Mouse (Mus musculus) adrenal gland, postnatal 36 days (tissue): ENCODE data around the gene Sik2. TPM values are rescaled to one million over a fixed set of nuclear protein-coding genes. Genes with fewer than 3 reads are reported as not detected.

Source experiments
- DNase-seq, 2 experiments: peaks; one replicate each; pipeline ENCODE4 v3.0.0; 2021; ENCODE audit warnings: mixed read lengths in 1 of 2
- total RNA-seq, 2 experiments: library from RNA; stranded (reverse); gene quantifications; 2 replicates each; pipeline ENCODE4 v1.2.3; 2021

The Sik2 gene
- total RNA-seq, 2 experiments from 2014 or later, result 96.2 to 114 TPM

DNA sequence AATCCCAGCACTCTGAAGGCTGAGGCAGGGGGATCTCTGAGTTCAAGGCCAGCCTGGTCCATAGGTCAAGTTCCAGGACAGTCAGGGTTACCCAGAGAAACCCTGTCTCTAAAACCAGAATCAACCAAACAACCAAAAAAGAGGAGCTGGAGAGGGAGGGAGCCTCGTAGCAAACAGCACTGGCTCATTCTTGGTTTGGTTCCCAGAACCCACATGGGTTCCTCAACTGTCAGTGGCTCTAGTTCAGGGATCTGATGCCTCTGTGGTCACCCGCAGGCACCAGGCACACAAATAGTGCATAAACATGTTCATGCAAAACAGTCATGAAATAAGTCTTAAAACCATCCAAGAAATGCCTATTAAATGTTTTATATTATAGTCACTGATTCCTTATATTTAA lies 140.7 kb downstream of the Sik2 start:
- DNase-seq, result no peak

DNA sequence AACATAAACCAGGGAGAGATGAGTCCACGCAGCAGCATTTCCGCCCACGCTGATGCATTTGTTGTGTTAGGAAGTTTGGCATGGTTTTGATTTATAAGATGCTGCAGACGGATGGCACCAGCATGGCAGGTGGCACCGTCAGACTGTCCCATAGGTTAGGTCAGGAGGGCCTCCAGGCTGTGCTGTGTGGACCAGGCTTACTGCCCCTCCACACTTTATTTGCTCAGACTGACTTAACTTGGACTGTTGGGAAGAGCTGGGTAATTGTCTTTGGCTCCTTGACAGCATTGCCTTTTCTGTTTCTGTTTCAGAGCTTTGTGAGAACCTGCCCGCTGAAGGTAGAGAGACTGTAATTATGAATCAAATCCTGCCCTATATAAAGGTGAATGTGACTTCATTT lies 141.9 kb downstream of the Sik2 start:
- no peak for DNase-seq

DNA sequence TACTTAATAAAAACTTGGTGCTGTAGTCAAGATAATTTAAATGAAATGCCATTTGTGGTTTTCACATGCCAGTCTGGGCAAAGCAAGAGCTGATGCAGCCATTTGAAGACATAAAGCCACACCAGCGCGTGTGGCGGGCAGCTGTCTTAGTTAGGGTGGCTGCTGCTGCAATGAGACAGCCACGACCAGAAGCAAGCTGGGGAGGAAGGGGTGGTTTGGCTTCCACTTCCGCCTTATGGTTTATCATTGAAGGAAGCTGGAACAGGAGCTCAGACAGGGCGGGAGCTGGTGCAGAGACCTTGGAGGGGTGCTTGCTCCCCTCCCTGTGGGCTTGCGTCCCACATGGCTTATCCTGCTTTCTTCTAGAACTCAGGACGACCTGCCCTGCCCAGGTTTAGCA lies 143.1 kb downstream of the Sik2 start:
- no peak for DNase-seq

DNA sequence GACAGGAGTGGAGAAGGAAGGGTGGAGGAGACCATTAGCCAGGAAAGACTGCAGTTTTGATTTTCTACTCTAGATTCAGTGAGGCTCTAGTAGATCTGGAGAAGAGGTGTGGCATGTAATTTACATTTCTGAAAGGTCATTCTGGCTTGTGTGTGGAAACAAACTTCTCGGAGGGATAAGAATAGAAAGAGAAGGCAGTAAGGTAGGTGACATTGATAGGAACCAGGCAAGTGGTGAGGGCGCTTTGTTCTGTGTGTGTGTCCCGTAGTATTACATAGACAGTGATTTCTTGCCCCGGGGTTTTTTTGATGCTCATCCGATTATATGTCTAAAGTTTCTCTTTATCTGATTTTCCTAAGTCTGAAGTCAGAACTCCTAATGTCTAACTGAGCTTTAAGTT lies 144.0 kb downstream of the Sik2 start:
- no peak for DNase-seq

DNA sequence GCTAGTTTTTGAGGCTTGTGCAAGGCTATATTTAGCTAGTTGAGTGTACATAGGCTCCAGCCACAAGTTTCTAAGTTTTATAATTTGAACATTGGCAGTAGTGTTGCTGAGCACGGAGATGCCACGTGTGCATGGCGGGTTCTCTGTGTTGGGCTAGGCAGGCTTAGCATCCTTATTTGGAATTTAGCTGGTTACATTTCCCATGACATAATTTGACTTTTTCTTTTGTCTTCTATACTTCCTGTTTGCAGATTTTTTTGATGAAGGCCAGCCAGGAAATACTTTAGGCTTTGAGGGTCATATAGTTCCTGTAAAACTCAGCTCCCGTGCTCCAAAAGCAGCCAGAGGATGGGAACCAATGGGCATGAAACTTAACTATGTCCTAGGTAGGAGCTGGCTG lies 145.0 kb downstream of the Sik2 start:
- no peak for DNase-seq

DNA sequence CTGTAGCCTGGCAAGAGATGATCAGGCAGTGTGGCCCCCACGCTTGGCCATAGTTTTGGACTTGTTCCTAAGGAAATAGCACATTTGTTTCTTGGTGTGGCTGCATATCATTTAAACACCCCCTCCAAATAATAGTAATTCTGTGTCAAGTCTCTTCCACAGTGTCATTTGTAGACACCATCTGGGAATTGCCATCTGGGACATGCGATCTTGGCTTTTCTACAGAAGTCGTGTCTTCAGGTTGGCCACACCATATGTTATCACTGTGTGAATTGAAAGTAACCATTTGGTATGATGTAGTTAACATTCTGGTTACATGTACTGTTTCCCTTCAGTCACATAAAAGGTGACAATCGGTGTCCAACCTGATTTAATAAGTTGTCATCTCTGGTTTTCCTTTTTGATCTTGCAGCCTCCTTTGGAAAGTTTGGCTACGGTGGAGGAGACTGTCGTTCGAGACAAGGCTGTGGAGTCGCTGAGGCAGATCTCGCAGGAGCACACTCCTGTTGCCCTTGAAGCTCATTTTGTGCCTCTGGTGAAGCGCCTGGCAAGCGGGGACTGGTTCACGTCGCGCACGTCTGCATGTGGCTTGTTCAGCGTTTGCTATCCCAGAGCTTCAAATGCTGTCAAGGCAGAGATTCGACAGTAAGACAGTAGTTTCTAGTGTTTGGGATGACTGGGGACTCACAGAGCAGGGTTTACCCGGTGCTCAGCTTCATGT lies 147.6 kb downstream of the Sik2 start:
- DNase-seq, result no peak

DNA sequence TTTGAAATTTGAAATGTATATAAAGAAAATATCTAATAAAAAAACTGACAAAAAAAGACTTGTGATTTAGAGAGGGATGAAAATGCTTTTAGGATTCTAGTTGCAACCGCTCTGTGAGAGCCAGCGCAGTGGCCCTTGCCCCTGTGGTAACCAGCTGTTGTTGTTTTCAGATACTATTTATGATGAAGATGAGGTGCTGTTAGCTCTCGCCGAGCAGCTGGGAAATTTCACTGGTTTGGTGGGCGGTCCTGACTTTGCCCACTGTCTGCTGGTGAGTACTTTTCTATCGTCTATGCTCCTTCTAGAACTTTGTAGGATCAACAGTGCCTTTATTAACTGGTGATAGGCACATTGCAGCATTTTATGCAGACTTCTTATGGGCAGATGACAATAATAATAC lies 150.2 kb downstream of the Sik2 start:
- no peak for DNase-seq

DNA sequence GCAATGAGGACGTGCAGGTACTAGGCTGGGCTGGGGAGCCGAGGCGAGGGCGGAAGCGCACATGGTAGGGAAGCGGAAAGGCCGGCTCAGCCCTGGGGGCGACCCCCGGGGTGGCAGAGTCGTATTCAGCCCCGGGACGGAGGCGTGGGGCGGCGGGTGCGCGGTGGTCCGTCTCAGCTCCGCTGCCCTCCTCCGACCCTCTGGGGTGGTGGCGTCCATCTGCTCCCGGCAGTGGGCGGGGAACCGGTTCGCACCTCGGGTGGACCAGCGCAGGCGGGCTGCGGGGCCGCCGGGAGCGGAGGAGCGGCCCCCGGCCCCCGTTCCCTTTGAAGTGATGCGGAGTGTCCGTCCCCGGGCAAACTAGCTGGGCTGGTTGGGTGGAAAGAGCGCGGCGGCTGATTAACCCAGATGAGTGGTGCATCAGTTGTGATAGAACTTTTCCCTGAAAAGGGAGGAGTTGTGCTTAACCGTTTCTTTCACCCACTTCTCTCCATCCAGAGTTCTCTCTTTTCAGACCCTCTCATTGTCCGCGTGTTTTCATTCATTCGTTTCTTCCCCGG lies 151.7 kb downstream of the Sik2 start:
- peak; percentile 62 to 69 for DNase-seq

DNA sequence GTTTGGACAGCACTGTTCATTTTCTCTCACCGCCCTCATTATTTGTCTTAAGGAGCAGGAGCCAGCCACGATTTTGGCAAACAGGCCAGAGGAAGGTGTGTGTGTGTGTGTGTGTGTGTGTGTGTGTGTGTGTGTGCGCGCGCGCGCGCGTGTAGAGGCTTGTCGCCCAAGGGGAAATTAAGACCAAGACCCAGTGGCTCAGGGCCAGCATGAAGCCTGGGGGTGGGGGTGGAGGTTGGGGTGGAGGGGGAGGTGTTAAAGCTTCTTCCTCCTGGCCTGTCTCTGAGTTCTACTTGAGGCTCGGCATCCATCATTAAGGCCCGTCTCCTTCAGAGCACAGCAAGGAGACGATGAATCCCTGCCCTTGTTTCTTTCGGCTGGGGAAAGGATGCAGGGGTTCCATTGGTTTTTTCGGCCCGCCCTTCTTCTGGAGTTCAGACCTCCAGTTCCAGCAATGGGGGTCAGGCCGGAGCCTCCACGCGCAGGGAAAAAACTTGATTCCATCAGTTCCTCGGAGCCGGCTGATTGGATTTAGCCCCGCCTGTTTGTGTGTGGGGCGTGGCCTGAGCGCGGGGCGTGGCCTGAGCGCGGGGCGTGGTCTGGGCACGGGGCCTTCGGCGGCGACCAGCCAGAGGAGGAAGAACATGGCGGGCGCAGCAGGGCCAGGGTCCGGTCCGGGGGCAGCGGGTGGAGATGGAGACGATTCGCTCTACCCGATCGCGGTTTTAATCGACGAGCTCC lies 152.4 kb downstream of the Sik2 start:
- DNase-seq, result peak; percentile 94 to 95

DNA sequence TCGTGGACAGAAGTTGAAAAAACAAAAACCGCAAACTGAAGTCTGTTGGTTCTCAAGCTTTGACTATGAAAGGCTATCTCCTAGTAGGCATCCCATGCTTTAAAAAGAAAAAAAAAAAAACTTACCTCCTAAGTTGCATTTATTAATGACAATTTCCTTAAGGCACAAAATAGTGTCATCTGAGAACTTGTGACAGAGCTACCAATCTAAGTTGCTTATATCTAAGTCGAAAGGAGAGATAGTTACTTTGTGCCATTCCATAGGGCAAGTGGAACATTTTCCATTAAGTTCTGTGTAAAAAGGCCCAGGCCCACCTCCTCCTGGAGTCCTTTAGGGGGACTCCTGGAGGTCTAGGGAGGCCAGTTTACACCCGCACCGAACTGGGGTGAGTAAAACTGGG lies 153.1 kb downstream of the Sik2 start:
- no peak for DNase-seq

DNA sequence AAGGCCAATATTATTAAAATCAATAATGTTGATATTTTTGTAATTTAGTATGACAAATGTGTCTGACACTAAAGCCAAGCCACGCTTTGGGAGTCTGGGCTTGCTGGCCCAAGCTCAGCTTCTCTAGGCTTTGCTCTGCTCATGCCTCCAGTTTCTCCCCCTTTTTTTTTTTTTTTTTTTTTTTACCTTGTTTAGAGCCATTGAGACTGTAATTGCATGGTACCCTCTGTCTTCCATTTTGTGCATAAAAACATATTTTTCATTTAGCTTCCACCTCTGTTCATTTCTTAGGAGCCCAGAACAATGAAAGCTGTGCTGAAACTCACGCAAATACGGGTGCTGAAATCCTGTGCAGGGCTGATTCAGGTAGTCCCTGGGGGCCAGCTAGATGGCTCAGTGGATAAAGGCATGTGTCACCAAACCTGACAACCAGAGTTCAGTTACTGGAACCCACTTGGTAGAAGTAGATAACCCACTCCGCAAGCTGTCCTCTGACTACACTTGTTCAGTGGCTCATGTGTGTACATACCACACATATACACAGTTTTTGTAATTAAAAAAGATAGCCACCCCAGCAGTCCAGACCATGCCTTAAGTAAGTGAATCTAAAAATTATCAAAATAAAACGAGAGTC lies 153.6 kb downstream of the Sik2 start:
- DNase-seq, result no peak

DNA sequence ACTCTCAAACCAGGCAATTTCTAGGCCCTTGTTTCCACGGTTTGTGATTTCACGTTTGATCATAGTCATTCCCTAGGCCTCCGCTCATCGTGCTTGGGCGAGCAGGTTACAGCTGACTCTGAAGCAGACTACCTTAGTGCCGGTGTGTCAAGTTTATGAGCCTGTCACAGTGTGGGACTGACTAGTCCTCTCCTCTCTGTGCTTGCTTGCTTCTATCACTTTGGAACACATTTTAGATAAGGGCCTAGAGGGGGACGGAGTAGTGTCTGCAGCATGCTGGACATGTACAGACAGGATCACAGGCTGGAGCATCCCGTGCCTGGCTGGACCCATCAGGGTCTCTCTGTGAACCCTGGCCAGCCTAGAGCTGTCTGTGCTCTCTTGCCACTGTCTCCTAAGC lies 154.5 kb downstream of the Sik2 start:
- no peak for DNase-seq

DNA sequence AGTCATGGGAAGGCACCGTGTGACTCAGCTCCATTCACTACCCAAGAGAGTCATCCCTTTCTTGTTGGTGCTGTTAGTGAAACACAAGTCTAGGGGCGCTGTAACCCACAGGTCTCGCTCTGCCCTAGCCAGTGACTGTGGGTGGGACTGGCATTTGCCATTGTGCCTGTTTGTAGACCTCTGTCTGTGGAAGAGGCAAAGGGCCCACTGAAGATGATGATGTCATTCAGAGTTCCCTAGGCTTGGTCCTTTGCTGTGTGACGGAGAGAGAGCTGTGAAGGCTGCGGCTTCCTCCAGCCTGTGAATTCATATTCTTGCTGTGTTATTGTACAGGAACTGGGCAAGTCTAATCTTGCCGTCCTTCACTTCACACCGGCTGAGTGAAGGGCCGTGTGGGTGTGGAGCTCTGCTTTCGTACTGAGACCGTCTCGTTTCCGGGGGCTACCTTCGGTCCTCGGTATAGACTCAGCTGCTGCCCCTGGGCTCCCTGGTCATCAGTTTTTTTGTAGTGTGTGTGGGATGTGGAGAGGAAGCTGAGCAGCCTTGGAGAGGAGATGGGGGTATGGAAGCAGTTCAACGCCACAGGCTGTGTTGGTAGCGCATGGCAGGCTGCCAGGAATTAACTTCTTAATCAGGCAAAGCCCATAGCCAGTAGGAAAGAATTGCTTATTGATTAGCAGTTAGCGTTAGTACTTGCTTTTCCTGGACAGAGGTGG lies 156.1 kb downstream of the Sik2 start:
- DNase-seq, result peak; percentile 21 to 30

DNA sequence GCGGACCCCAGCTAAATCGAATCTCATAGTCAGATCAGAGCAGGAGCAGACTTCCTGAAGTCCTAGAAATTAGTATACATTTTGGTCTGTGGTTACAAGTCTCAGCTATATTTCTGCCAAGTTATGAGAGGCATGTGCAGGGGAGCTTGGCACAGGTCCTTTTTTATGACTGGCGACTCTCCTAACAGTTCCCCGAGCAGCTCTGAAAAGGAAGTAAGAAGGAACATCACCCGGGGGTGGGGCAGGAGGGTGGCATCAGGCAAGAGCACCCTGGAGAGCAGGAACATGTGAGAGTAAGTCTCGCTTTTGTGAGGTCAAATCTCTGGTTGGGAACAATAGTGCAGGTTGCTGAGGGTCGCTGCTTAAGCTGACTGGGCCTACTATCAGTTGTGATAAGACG lies 158.2 kb downstream of the Sik2 start:
- no peak for DNase-seq

DNA sequence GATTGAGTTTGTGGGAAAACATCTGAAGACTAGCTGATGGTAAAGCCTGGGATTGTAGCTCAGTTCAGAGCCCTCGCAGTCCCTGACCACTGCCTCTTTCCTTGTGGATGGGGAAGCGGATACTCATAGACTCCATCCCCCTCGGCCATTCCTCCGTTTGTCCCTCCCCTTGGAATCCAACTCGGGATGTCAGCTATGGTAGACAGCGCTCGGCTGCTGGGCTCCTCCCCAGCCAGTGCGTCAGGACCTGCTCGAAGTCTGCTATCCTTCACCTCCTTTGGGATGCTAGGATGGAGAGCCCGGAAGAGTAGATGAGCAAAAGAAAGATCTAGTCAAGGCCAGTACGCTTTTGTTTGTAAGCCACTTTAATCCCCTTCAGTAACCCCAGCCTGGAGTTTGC lies 158.6 kb downstream of the Sik2 start:
- no peak for DNase-seq

DNA sequence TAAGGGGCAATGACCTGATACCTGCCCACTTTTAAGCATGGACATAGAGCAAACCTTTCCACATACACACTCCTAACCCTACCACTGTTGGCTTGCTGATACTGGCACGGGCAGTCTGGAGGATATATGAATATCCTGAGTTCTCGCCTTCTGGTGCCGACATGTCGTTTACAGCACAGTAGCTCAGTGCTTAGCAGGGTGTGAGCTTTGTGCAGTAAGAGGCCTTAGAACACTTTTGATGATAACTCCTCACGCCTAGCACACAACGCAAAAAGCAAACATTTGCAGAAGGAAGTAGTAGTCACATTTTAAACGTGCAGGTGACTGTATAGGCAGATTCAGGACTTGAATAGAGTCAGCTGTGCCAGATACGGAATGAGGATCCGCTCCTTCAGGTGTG lies 159.1 kb downstream of the Sik2 start:
- DNase-seq, result no peak

DNA sequence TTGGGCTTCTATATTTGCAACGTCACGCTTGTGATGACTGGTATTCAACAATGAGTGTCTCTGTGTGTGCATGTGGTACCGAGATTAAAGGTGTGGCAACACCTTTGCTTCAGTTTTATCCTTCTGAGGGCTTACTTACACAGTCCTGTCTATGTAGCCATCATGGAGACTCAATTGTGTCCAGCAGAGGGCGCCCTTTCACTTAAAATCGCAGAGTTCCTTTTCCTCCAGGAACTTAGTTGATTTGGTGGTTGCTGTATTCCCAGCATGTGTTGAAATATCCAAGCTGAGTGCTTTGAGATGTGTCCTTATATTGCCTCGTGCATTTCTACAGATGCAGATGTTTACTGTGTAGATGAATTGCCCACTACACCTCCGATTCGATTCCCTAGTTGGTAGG lies 159.6 kb downstream of the Sik2 start:
- DNase-seq, result peak; percentile 89 to 92

DNA sequence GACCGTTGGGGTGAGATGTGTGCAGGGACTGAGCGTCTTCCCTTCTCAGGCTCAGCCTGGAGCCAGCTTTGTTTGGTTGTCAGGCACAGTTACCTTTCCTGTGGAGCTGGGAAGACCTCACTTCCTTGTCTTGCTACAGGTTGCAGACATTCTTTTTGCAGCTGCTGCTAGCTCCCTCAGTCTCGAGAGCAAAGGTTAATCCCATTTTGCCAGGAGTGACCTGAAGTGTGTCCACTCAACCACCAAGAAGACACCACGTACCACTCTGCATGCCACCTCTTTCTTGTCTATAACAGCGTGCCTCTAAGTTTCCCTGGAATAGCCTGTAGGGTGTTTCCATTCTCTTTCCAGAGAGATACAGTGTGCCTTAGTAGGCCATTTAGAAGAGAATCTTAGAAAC lies 160.1 kb downstream of the Sik2 start:
- no peak for DNase-seq

DNA sequence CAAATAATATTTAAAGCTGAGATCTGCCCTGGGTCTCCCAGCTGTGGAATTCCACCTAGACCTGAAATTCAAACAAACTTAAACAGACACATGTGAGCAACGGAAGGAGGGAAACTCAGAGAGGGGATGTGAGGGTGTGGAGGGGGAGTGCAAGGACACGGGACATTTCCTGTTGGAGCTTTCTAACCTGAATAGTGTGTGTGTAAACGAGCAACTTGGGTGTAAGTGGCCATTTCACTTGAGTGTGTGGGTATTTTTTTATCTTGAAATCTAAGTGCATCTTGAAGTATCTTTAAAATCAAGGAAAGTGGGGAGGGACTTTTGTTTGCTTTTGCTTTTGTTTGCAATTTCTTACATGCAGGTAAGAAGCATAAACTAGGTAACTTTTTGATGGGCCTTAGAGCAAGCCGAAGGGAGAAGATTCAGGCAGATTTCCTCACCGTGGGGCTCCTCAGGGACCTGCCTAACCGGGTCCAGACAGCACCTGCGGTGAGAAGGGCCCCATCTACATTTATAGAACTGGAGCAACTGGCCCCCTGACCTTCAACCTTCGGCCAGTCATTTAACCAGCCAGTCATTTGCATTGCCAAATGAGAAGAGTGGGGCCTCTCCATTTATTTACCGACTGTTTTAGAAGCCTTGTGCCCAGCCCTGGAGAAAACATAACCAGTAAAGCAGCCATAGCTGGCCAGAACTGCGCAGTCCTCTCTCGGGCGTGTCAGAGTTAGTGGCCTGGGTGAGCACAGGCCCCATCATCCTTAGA lies 161.1 kb downstream of the Sik2 start:
- no peak for DNase-seq

DNA sequence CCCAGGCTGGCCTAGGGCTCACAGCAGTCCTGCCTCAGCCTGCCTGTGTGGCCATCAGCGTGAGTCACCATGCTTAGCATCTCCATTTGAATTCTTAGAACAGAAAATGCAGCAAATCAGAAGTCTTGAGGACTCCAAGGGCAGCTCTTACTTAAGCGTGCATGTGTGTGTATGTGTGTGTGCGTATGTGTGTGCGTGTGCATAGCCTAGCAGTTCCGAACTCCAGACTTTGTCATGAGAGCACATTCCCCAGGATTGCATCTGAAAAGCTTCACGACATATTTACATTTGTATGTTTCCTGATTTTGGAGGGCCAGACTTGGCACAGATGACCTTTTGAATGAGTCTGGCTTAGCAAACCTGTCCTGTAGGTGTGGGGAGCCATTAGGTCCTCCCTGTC lies 161.7 kb downstream of the Sik2 start:
- no peak for DNase-seq

DNA sequence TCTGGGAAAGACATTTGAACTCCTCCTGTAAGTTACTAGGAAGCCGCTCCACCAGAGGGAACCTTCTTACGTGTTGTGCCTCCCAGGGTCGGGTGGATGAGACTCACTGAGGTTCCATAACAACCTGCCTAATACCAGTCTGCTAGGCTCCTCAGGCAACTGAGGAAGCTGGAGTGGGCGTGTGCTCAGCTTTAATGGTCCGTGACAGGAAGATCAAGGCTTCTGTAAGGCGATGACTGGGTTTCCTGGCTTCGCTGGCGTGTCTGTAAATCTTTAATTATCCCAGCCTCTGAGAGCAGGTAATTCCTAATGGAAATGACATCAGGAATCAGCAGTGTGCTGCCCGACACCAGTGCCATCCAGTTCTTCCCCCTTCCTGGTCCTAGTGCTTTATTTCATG lies 163.3 kb downstream of the Sik2 start:
- DNase-seq, result no peak

DNA sequence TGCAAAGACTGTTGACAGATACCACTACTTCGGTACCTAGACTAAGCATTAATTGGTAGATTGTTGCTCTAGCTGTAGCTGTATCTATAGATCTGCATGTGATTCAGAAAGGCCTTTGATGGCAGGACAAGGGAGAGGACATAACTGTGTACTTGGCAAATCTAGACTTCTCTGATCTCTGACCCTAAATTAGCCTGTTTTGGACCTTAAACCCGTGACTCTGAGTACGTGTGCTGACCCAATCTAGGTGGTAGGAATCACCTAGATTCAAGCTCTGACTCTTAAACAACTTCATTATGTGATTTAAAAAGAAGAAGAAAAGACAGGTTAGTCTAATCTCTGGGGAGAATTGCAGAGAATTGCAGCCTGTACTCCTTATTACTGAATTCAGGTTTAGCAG lies 163.8 kb downstream of the Sik2 start, which contains the start of gene Ppp2r1b:
TSS of gene Ppp2r1b (plus strand) at position 221 of the 400 bp plus-strand sequence.
- no peak for DNase-seq
